Mouse (Mus musculus): ENCODE measurements at regions not wholly inside any gene's neighbourhood (a gene's known extent, or its start where the extent isn't known, plus 50 kb on each side); places are given as distances from the start of the nearest gene placed in this dataset.
"Not testable (repeated sequence)": the region's sequence is repeated elsewhere in the genome, so short reads cannot be mapped to it uniquely, and the experiment has no call there.

GRCm38 (mm10) chr12:74825664-74826063, 351.5 kb downstream of the Kcnh5 start:
- no peak for DNase-seq (ENCODE audit: low spot score in 2 of 2)

- DNase-seq (ENCODE audit: low spot score in 2 of 2) = peak; percentile 20 to 32
Measured at GRCm38 (mm10) chr12:74824735-74825494, 352.2 kb downstream of the Kcnh5 start.

GRCm38 (mm10) chr12:74816181-74816580, 361.0 kb downstream of the Kcnh5 start:
- not testable (repeated sequence) for DNase-seq (ENCODE audit: low spot score in 2 of 2)

- not testable (repeated sequence) for DNase-seq (ENCODE audit: low spot score in 2 of 2)
Measured at GRCm38 (mm10) chr12:74808571-74808970, 368.6 kb downstream of the Kcnh5 start.

GRCm38 (mm10) chr12:74807926-74808325, 369.2 kb downstream of the Kcnh5 start:
- DNase-seq (ENCODE audit: low spot score in 2 of 2) = not testable (repeated sequence)

- no peak for DNase-seq (ENCODE audit: low spot score in 2 of 2)
Measured at GRCm38 (mm10) chr12:74803740-74804512, 373.2 kb downstream of the Kcnh5 start.

- DNase-seq (ENCODE audit: low spot score in 2 of 2) = no peak
Measured at GRCm38 (mm10) chr12:74792036-74792435, 385.1 kb downstream of the Kcnh5 start.

- no peak for DNase-seq (ENCODE audit: low spot score in 2 of 2)
Measured at GRCm38 (mm10) chr12:74762284-74762683, 414.8 kb downstream of the Kcnh5 start.

GRCm38 (mm10) chr12:74745051-74745450, 428.9 kb upstream of the Gm11042 start:
- no peak for DNase-seq (ENCODE audit: low spot score in 2 of 2)

GRCm38 (mm10) chr12:74728866-74729265, 412.7 kb upstream of the Gm11042 start:
- no peak for DNase-seq (ENCODE audit: low spot score in 2 of 2)

- no peak for DNase-seq (ENCODE audit: low spot score in 2 of 2)
Measured at GRCm38 (mm10) chr12:74679149-74679548, 363.0 kb upstream of the Gm11042 start.

- DNase-seq (ENCODE audit: low spot score in 2 of 2) = no peak
Measured at GRCm38 (mm10) chr12:74677835-74678234, 361.6 kb upstream of the Gm11042 start.

- DNase-seq (ENCODE audit: low spot score in 2 of 2) = no peak
Measured at GRCm38 (mm10) chr12:74658406-74658805, 342.2 kb upstream of the Gm11042 start.

- DNase-seq (ENCODE audit: low spot score in 2 of 2) = no peak
Measured at GRCm38 (mm10) chr12:74657036-74657648, 340.9 kb upstream of the Gm11042 start.

- DNase-seq (ENCODE audit: low spot score in 2 of 2) = no peak
Measured at GRCm38 (mm10) chr12:74651256-74651655, 335.1 kb upstream of the Gm11042 start.

GRCm38 (mm10) chr12:74632827-74633226, 316.6 kb upstream of the Gm11042 start:
- no peak for DNase-seq (ENCODE audit: low spot score in 2 of 2)

GRCm38 (mm10) chr12:74595208-74595607, 279.0 kb upstream of the Gm11042 start:
- DNase-seq (ENCODE audit: low spot score in 2 of 2) = no peak

- DNase-seq (ENCODE audit: low spot score in 2 of 2) = no peak
Measured at GRCm38 (mm10) chr12:74554599-74554998, 238.4 kb upstream of the Gm11042 start.

- no peak for DNase-seq (ENCODE audit: low spot score in 2 of 2)
Measured at GRCm38 (mm10) chr12:74544172-74544571, 228.0 kb upstream of the Gm11042 start.

- DNase-seq (ENCODE audit: low spot score in 2 of 2) = no peak
Measured at GRCm38 (mm10) chr12:74534882-74535281, 218.7 kb upstream of the Gm11042 start.

- DNase-seq (ENCODE audit: low spot score in 2 of 2) = peak in 1 of 2 experiments; percentile 8
Measured at GRCm38 (mm10) chr12:74528983-74529566, 212.9 kb upstream of the Gm11042 start.

GRCm38 (mm10) chr12:74527190-74527621, 211.0 kb upstream of the Gm11042 start:
- no peak for DNase-seq (ENCODE audit: low spot score in 2 of 2)

Measured in gastrocnemius, adult 8-10 months (tissue).